Mouse (Mus musculus): ENCODE data around the gene Prr14l. TPM values are rescaled to one million over a fixed set of nuclear protein-coding genes. Genes with fewer than 3 reads are reported as not detected.
"Not testable (repeated sequence)": the region's sequence is repeated elsewhere in the genome, so short reads cannot be mapped to it uniquely, and the experiment has no call there.

Gene Prr14l
- polyA plus RNA-seq, 2 experiments from 2014 or later, result 18.6 to 28.0 TPM

GRCm38 (mm10) chr5:32785313-32785915, 68.6 kb downstream of the Prr14l start, which contains the start of gene Pisd:
Gene Pisd (minus strand): TSS chr5:32785646.
- peak; percentile 97 for ATAC-seq

DNA sequence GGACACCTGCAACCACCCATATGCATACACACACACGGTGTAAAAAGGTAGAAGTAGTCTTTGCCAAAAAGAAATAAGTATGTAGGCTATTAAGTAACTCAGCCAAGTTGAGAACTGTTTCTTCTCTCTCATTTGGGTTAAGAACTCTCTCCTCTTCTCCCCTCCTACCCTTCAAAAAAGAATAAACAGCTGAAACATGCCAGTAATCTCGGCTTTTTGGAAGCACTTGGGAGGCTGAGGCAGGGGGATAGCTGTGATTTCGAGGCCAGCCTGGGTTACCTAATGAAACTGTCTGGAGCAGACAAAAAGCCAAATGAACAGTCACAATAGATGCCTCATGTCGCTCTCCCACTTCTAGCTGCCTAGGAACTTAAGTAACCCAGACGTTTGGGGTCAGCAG, 69.3 kb downstream of the Prr14l start:
- ATAC-seq, result no peak

GRCm38 (mm10) chr5:32781596-32781995, 72.5 kb downstream of the Prr14l start:
- no peak for ATAC-seq

- ATAC-seq, result no peak
Measured at GRCm38 (mm10) chr5:32778168-32778567, 75.9 kb downstream of the Prr14l start.

DNA sequence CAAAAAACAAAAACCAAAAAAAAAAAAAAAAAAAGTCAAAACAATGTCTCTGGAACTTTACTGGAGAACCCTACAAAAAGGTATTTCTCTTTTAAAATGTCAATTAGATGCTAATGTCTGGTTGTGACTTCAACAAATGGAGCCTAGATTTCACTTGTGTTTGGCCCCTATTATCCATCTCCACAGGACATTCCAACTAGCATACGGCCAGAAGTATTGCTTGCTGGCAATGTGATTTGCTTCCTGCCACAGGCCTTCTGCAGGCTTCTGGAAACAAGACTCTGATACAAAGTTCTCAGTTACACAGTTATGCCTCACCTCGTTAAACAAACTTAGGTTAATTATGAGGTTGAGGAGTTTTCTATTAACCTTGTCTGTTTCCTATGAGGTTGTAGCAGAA, 81.7 kb downstream of the Prr14l start:
- ATAC-seq, result no peak

GRCm38 (mm10) chr5:32767636-32768373, 86.3 kb downstream of the Prr14l start:
- ATAC-seq, result peak; percentile 77

- peak; percentile 30 for ATAC-seq
Measured at GRCm38 (mm10) chr5:32767004-32767403, 87.1 kb downstream of the Prr14l start.

DNA sequence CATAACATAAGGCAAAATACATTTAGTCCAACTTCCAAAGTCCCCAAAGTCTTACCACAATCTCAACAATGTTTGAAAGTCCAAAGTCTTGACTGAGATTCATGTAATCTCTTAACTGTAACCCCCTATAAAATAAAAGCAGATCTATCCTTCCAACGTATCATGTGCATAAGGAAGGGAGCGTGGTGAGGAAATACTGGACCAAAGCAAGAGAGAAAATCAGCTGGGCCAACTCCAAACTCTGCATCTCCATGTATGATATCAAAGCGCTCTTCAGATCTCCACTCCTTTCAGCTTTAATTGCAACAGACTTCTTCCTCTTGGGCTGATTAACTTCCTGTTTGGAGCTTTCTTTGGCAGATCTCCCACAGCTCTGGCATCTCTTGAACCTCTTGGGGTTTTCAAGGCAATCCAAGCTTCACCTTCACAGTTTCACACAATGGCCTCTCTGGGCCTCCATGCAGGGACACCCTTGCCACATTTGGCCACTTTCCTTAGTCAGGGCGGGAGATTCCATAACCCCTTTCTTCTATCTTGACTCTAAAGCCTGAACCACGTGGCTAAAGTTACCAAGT, 92.4 kb downstream of the Prr14l start:
- ATAC-seq, result no peak

- no peak for ATAC-seq
Measured at GRCm38 (mm10) chr5:32760787-32761186, 93.3 kb downstream of the Prr14l start.

DNA sequence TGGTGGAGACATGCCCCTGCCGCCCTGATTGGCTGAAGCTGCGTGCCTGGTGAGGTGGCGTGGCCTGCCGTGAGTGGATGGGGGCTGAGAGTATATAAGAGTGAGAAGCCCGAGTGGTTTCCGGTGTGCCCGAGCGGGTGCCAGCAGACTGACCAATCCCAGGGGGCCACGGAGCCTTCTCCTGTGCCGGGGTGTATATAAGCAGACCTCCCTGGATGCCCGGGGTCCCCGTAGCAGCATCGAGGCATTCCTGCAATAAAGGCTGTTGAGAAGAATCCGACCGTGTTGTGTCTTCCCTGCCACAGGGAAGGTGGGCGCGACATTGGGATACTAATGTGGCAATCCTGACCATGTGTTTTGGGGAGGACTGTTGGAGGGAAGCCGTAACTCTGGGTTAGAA, 93.7 kb downstream of the Prr14l start:
- ATAC-seq, result not testable (repeated sequence)

DNA sequence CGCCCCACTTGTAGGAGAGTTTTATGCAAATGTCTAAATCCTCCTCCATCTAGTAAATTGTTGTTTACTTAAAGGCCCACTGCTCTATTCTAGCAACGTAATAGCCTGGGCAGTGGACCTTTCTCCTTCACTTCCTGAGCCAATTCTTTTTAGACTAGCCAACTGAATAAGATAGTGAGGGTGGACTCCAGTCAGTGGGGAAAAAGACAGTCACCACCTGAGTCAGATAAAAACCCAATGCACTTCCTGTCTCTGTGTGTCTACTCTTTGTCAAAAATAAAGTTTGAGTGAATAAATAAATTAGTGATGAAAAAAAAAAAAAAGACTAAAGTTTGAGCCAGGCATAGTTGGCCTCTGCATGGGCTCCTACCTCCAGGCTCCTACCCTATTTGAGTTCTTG, 94.4 kb downstream of the Prr14l start:
- ATAC-seq, result peak; percentile 77

- no peak for ATAC-seq
Measured at GRCm38 (mm10) chr5:32756141-32756540, 97.9 kb downstream of the Prr14l start.

DNA sequence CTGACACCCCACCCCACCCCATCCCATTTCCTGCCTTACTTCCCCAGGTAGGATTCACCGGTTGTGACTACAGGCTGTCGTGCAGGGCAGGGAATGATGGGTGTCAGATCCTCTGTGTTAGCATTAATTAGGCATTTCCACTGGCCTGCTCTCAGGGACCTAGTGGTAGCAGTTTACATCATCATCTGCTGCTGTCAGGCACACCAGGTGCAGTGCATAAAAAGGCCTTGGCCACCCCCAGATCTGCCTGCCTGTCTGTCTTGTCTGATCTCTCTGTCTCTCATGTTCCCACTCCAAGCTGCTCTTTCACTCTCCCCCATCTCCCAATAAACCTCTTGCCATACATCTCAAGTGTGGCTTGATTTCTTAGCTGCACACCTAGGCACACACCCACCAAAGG, 102.3 kb downstream of the Prr14l start:
- ATAC-seq, result no peak

DNA sequence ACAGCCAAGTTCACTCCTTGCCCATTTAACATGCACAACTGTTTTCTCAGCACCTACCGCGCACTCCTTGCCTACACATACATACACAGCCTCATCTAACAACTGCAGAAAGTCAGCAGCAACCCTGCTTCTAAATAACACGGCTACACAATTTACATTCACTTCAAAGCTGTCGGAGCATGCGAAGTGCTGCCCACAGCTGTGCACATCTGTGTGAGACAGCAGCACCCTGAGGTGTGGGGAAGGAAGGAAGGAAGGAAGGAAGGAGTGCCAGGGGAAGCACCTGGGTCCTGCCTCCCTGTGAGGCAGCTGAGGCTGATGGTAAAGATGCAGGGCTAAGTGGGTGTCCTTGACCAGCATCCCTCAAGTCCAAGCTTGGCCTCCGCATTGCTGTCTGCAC, 105.1 kb downstream of the Prr14l start:
- no peak for ATAC-seq

- peak; percentile 68 for ATAC-seq
Measured at GRCm38 (mm10) chr5:32747650-32748375, 106.2 kb downstream of the Prr14l start.

DNA sequence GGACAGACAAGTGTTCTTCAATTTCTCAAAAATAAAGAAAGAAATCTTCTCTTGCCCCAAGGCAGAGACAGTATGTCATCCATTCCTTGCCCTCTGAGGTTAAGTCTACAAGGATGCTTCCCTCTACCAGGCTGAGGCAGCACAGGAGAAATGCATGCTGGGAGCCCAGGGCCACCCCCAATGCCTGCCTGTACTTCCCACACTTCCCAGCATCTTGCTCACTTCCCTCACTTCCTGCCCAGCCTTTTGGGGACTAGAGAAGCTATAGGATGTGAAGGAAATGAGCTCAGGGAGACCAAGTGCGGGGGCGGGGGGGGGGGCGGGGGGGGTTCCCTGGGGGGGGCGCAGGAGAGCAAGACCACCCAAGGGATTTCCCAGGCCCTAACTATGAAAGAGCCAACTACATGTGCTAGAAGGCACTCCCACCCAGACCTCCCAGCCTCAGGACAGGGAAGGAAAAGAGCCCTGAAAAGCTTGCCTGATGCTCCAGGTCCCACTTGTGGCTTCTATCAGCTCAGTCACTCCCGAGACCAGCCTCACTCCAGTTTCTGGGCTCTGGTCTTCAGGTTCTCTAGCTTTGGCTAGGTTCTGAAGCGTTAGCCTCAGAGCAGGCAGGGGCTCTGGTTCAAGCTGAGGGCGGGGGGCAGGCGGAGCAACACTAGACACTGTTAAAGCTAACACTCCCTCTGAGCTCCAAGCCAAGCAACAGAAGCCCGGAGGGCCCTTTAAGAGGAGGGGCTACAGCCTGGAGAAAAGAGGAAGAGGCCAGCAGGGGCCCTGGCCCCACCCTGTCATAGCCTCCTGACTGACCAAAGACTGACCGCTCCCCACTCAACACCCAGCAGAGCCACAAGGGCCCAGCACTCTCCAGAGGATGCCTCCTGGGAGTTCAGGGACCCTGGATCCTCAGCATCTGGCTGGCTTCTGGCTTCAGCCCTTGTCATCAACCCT, 108.1 kb downstream of the Prr14l start:
- no peak for ATAC-seq

- no peak for ATAC-seq
Measured at GRCm38 (mm10) chr5:32742149-32742548, 111.9 kb downstream of the Prr14l start.

GRCm38 (mm10) chr5:32741377-32741776, 112.7 kb downstream of the Prr14l start:
- peak; percentile 36 for ATAC-seq

- not testable (repeated sequence) for ATAC-seq
Measured at GRCm38 (mm10) chr5:32740850-32741249, 113.2 kb downstream of the Prr14l start.

- peak; percentile 61 for ATAC-seq
Measured at GRCm38 (mm10) chr5:32740138-32740537, 113.9 kb downstream of the Prr14l start.

All from activated CD4-positive, CD25-positive, alpha-beta regulatory T cell, adult 4 months (primary cell).